Mouse (Mus musculus) myocyte (in vitro differentiated cells): ENCODE measurements at regions not wholly inside any gene's neighbourhood (a gene's known extent, or its start where the extent isn't known, plus 50 kb on each side); places are given as distances from the start of the nearest gene placed in this dataset.
A peak's percentile ranks its signal among the peaks of the same experiment; 100 is the strongest.

ENCODE experiments used
- H3K27me3 ChIP-seq: one replicate; pipeline ENCODE4 v1.6.1; 2011; ENCODE audit not compliant: control insufficient read depth, insufficient read depth, insufficient read length
- H3K36me3 ChIP-seq: one replicate; pipeline ENCODE4 v1.6.1; 2011; ENCODE audit not compliant: control insufficient read depth, insufficient read depth
- H3K4me2 ChIP-seq: one replicate; pipeline ENCODE4 v1.6.1; 2011; ENCODE audit warnings: low read depth, control low read depth
- H3K4me3 ChIP-seq: one replicate; pipeline ENCODE4 v1.5.1; 2011; ENCODE audit warnings: mild to moderate bottlenecking, control low read depth, moderate library complexity
- H3K79me2 ChIP-seq: one replicate; pipeline ENCODE4 v1.6.1; 2011; ENCODE audit not compliant: control insufficient read depth, insufficient read depth
- H3ac ChIP-seq: one replicate; pipeline ENCODE4 v1.6.1; 2011; ENCODE audit not compliant: control insufficient read depth, insufficient read length
- CEBPB ChIP-seq: IDR thresholded peaks from 2 replicates; pipeline ENCODE4 v1.6.1; 2011; ENCODE audit warnings: mild to moderate bottlenecking, moderate library complexity; ENCODE audit not compliant: poor library complexity, insufficient read depth, severe bottlenecking
- E2F4 ChIP-seq: IDR thresholded peaks from one replicate; pipeline ENCODE4 v1.6.1; 2011; ENCODE audit warnings: mild to moderate bottlenecking, control low read depth, moderate library complexity; ENCODE audit not compliant: insufficient read depth
- MAX ChIP-seq: IDR thresholded peaks from one replicate; pipeline ENCODE4 v1.6.1; 2011; ENCODE audit warnings: low read depth, mild to moderate bottlenecking, control low read depth
- MYOD1 ChIP-seq, 3 experiments: IDR thresholded peaks; one replicate each; pipeline ENCODE4 v1.6.1; 2011; ENCODE audit warnings: control low read depth in 2 of 3, low read depth in 2 of 3, mild to moderate bottlenecking in 2 of 3, moderate library complexity in 1 of 3; ENCODE audit not compliant: insufficient read length in 2 of 3, control insufficient read depth in 1 of 3
- MYOG ChIP-seq, 3 experiments: IDR thresholded peaks; one replicate each; pipeline ENCODE4 v1.6.1; 2011; ENCODE audit warnings: control low read depth in 2 of 3, low read depth in 2 of 3, mild to moderate bottlenecking in 2 of 3; ENCODE audit not compliant: insufficient read length in 2 of 3, control insufficient read depth in 1 of 3, insufficient read depth in 1 of 3
- POLR2A ChIP-seq: IDR thresholded peaks from one replicate; pipeline ENCODE4 v1.6.1; 2011; ENCODE audit warnings: low read depth, mild to moderate bottlenecking, control low read depth, moderate library complexity; ENCODE audit not compliant: insufficient read length
- POLR2AphosphoS2 ChIP-seq: IDR thresholded peaks from one replicate; pipeline ENCODE4 v1.6.1; 2011; ENCODE audit warnings: low read depth, control low read depth; ENCODE audit not compliant: insufficient read length
- REST ChIP-seq: IDR thresholded peaks from one replicate; pipeline ENCODE4 v1.6.1; 2011; ENCODE audit warnings: mild to moderate bottlenecking, control low read depth, moderate library complexity; ENCODE audit not compliant: insufficient read depth, insufficient read length
- SRF ChIP-seq: IDR thresholded peaks from one replicate; pipeline ENCODE4 v1.6.1; 2011; ENCODE audit warnings: low read depth; ENCODE audit not compliant: control insufficient read depth, insufficient read length
- TCF12 ChIP-seq: IDR thresholded peaks from one replicate; pipeline ENCODE4 v1.6.1; 2011; ENCODE audit warnings: mild to moderate bottlenecking, control low read depth; ENCODE audit not compliant: poor library complexity, insufficient read depth, severe bottlenecking
- TCF3 ChIP-seq: IDR thresholded peaks from one replicate; pipeline ENCODE4 v1.6.1; 2011; ENCODE audit warnings: low read depth, control low read depth; ENCODE audit not compliant: insufficient read length
- USF1 ChIP-seq: IDR thresholded peaks from one replicate; pipeline ENCODE4 v1.6.1; 2011; ENCODE audit warnings: low read depth, mild to moderate bottlenecking, control low read depth, moderate library complexity

DNA sequence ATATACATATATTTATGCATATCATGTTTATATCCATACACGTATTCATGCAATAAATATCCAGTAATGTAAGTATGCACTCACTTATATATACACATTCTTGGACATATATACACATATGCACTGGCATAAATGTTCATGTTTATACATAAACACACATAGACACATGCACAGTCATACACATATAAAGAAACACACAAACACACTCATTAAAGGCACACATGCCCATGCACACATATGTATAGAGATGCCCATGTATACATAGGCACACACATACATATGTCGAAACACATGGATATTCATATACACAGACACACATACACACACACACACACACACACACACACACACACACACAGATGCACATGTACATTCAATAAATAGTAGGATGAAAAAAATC is 189.3 kb upstream of the Chl1 start:
- Histone ChIP-seq H3K36me3 (no peaks in the 10 kb centered on the region), H3K27me3 (no peaks in the 10 kb centered on the region), H3K4me2 (no peak overlapping the region), H3K79me2 (no peaks in the 10 kb centered on the region), H3ac (no peak overlapping the region), H3K4me3 (no peak overlapping the region)
- TF ChIP-seq SRF = no peak

- Histone ChIP-seq H3K79me2 (no peaks in the 10 kb centered on the region), H3K27me3 (no peaks in the 10 kb centered on the region), H3K36me3 (no peaks in the 10 kb centered on the region), H3K4me2 (no peak overlapping the region), H3ac (no peak overlapping the region), H3K4me3 (no peak overlapping the region)
- TF ChIP-seq TCF3 (no peak), TCF12 (no peak), POLR2AphosphoS2 (no peak), SRF (no peak), USF1 (no peak), REST (no peak), POLR2A (no peak), CEBPB (no peak), MYOD1 (IDR thresholded peaks at IDR 0.05; ENCODE audit: control insufficient read depth in 1 of 3, insufficient read length in 2 of 3, low read depth in 2 of 3) (no peak), MAX (no peak), E2F4 (no peak), MYOG (IDR thresholded peaks at IDR 0.05; ENCODE audit: control insufficient read depth in 1 of 3, insufficient read depth in 1 of 3, insufficient read length in 2 of 3, low read depth in 2 of 3) (no peak)
Observed at GRCm38 (mm10) chr6:103322442-103322841, 187.9 kb upstream of the Chl1 start.

DNA sequence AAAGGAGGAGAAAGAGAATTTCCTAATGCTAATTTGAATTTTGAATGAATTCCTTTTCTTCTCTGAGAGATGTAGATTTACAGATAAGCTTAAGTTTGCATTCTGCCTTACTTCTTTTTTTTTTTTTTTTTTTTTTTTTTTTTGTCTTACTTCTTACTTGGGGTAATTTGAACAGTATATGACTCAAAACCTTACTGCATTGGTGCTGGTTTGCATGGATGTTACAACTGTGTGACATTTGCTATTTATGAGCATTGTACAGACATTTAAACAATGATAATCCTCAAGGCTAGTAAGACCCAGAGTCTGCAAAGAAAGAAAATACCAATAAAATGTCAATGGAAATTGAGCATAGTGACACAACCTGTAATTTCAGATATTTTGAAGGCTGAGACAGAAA is 174.7 kb upstream of the Chl1 start:
- no peaks in the 10 kb centered on the region for H3K79me2 ChIP-seq
- H3K36me3 ChIP-seq = no peaks in the 10 kb centered on the region
- TF ChIP-seq MYOG (IDR thresholded peaks at IDR 0.05; ENCODE audit: control insufficient read depth in 1 of 3, insufficient read depth in 1 of 3, insufficient read length in 2 of 3, low read depth in 2 of 3) (no peak), TCF3 (no peak), MYOD1 (IDR thresholded peaks at IDR 0.05; ENCODE audit: control insufficient read depth in 1 of 3, insufficient read length in 2 of 3, low read depth in 2 of 3) (no peak), CEBPB (no peak), SRF (no peak), REST (no peak), MAX (no peak), E2F4 (no peak), USF1 (no peak)
- no peak overlapping the region for H3K4me3 ChIP-seq
- no peaks in the 10 kb centered on the region for H3K27me3 ChIP-seq
- no peak overlapping the region for H3ac ChIP-seq
- H3K4me2 ChIP-seq = no peak overlapping the region

DNA sequence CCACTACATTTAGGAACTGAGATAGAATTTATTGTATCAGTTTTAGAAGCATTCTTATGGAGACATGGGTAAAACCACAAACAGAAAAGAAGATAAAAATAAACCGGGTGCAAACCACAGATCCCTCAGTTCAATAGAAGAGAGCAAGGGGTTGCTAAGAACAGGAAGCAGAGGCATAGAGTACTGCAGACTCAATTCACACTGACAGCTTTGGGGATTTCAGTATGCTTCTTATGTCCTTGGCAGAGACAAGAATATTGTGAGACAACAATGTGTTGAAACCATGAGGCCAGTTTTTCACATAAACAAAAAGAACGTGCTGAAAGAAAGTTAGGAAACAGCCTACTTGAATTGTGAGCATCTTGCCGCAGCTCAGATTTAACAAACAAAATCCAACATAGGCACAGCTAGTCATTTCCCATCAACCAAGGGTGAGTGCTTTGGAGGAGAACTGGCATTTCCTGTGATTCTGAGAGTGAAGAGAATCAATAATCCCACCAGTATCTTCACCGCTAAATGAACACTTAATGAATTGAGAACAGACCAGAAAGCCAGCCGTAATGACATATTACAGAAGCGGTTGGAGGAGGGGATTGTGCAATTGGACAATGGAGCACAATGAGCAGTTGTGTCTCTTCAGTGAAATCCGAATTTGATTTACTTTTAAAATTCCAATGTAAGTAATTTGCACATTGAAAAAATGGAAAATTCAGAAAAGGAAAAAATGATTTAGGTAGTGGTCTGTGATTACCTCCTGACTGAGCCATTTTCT is 170.2 kb upstream of the Chl1 start:
- no peaks in the 10 kb centered on the region for H3K79me2 ChIP-seq
- no peaks in the 10 kb centered on the region for H3K27me3 ChIP-seq
- H3ac ChIP-seq = no peak overlapping the region
- H3K4me3 ChIP-seq = no peak overlapping the region
- TF ChIP-seq TCF12 (no peak), SRF (no peak), TCF3 (no peak), POLR2AphosphoS2 (no peak), REST (no peak), E2F4 (no peak), USF1 (no peak)
- H3K36me3 ChIP-seq = no peaks in the 10 kb centered on the region
- H3K4me2 ChIP-seq = no peak overlapping the region

DNA sequence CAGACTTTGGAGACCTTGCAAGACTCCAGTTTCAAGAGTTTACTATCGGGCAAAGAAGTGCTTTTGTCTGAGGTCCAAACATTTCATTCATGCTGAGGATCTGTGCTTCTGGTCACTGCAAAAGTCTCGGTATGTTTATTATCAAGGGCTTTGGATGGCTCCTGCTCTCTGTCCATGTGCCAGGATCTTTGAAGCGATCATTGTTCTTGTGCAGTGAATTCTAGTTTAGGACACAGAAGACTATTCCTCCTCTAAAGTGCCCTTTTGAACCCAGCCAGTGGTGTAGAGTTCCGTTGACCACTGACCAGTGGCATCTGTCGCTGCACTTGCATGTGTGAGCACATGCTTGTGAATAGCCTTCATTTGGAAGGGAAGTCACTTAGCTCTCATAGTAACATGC is 166.9 kb upstream of the Chl1 start:
- Histone ChIP-seq H3K27me3 (no peaks in the 10 kb centered on the region), H3K4me2 (no peak overlapping the region), H3K79me2 (no peaks in the 10 kb centered on the region), H3K36me3 (no peaks in the 10 kb centered on the region), H3ac (no peak overlapping the region), H3K4me3 (no peak overlapping the region)
- TF ChIP-seq MYOG (IDR thresholded peaks at IDR 0.05; ENCODE audit: control insufficient read depth in 1 of 3, insufficient read depth in 1 of 3, insufficient read length in 2 of 3, low read depth in 2 of 3) = peak in 1 of 3 experiments; percentile 18
- no peak for TF ChIP-seq CEBPB
